In genomic region chr11:43473635-43474224, GRCm38 (mm10) we compare ENCODE assay signal across 9 mouse cellular contexts. TPM values are rescaled to one million over a fixed set of nuclear protein-coding genes. Genes with fewer than 3 reads are reported as not detected.
DNase-seq lines count a peak whose midpoint lies in the region; ATAC-seq and TF ChIP-seq lines count a peak whose summit lies in the region.
"Had no signal": no experiment of that assay in that cellular context is flagged by ENCODE, and none has a peak within 500 bp of the region (broad histone marks: within the 10 kb centered on the region; RNA-seq: fewer than 3 reads in every experiment).

No protein-coding gene starts in this region.

- peak; percentile 3 for DNase-seq in kidney, postnatal 10 days
- no peak for DNase-seq in kidney, postnatal 36 days
- no peak for DNase-seq in midbrain, postnatal 0 days (ENCODE audit: low spot score)
- no peak for DNase-seq in thymus, postnatal 0 days (ENCODE audit: low spot score)
- no peak for DNase-seq in spleen, adult 18-20 months
- no peak for DNase-seq in urinary bladder, postnatal 25 days (ENCODE audit: low spot score)

- H3K9ac ChIP-seq in embryonic facial prominence, embryonic 15.5 days = no peak overlapping the region; the same call in 1 of the 2 replicates
- peak overlapping the region; percentile 58 for H3K9ac ChIP-seq in hindbrain, embryonic 16.5 days (ENCODE audit: low read depth, low read length)
- no peak overlapping the region for H3K9ac ChIP-seq in midbrain, postnatal 0 days (replicated peaks; ENCODE audit: low read length, poor library complexity, severe bottlenecking)

- WGBS in embryonic facial prominence, embryonic 15.5 days = 44% methylated on average over 15 of the region's 15 CpGs
- 50% methylated on average over 15 of the region's 15 CpGs for WGBS in hindbrain, embryonic 16.5 days
- WGBS in midbrain, postnatal 0 days = 44% methylated on average over 15 of the region's 15 CpGs

- H3K27me3 ChIP-seq in embryonic facial prominence, embryonic 15.5 days = no peaks in the 10 kb centered on the region
- H3K27me3 ChIP-seq in hindbrain, embryonic 16.5 days (replicated peaks; ENCODE audit: control insufficient read depth, insufficient read depth, low read length) = no peaks in the 10 kb centered on the region
- no peaks in the 10 kb centered on the region for H3K27me3 ChIP-seq in midbrain, postnatal 0 days (ENCODE audit: insufficient read depth, low read length)

- no peak for TF ChIP-seq CTCF in midbrain, postnatal 0 days (IDR thresholded peaks at IDR 0.05)

- peak overlapping the region; percentile 59 for H3K4me2 ChIP-seq in embryonic facial prominence, embryonic 15.5 days (replicated peaks)
- H3K4me2 ChIP-seq in hindbrain, embryonic 16.5 days (ENCODE audit: low read length) = peak overlapping the region; percentile 78
- H3K4me2 ChIP-seq in midbrain, postnatal 0 days (ENCODE audit: low read depth, low read length, poor library complexity, severe bottlenecking) = peak overlapping the region; percentile 55

- peaks cover 14% of the 10 kb centered on the region for H3K4me1 ChIP-seq in embryonic facial prominence, embryonic 15.5 days
- peaks cover 12% of the 10 kb centered on the region for H3K4me1 ChIP-seq in hindbrain, embryonic 16.5 days (ENCODE audit: control insufficient read depth, insufficient read depth, low read depth, low read length)
- peaks cover 3% of the 10 kb centered on the region; the same call in 1 of the 2 replicates for H3K4me1 ChIP-seq in midbrain, postnatal 0 days (ENCODE audit: insufficient read depth, low read length)

- H3K27ac ChIP-seq in embryonic facial prominence, embryonic 15.5 days (replicated peaks) = no peak overlapping the region; the same call in 1 of the 2 replicates
- H3K27ac ChIP-seq in hindbrain, embryonic 16.5 days (ENCODE audit: low read depth, low read length) = no peak overlapping the region
- H3K27ac ChIP-seq in midbrain, postnatal 0 days (ENCODE audit: low read depth, low read length) = no peak overlapping the region
- H3K27ac ChIP-seq: macrophage had no signal

- no peaks in the 10 kb centered on the region for H3K36me3 ChIP-seq in embryonic facial prominence, embryonic 15.5 days
- no peaks in the 10 kb centered on the region for H3K36me3 ChIP-seq in hindbrain, embryonic 16.5 days (ENCODE audit: control insufficient read depth, insufficient read depth, low read length)
- no peaks in the 10 kb centered on the region for H3K36me3 ChIP-seq in midbrain, postnatal 0 days (ENCODE audit: insufficient read depth, low read length)

- no peak for ATAC-seq in embryonic facial prominence, embryonic 15.5 days (ENCODE audit: insufficient number of reproducible peaks, low FRiP score, low TSS enrichment, low read depth)
- peak; percentile 58 for ATAC-seq in hindbrain, embryonic 16.5 days
- peak; percentile 41; the same call in 1 of the 2 replicates for ATAC-seq in midbrain, postnatal 0 days (ENCODE audit: low FRiP score)

- H3K4me3 ChIP-seq in embryonic facial prominence, embryonic 15.5 days (replicated peaks) = peak overlapping the region; percentile 39
- peak overlapping the region; percentile 42 for H3K4me3 ChIP-seq in hindbrain, embryonic 16.5 days (ENCODE audit: low read length)
- peak overlapping the region; percentile 27 for H3K4me3 ChIP-seq in midbrain, postnatal 0 days (ENCODE audit: low read depth, low read length)

- no peaks in the 10 kb centered on the region for H3K9me3 ChIP-seq in embryonic facial prominence, embryonic 15.5 days (replicated peaks)
- H3K9me3 ChIP-seq in hindbrain, embryonic 16.5 days (ENCODE audit: control insufficient read depth, low read length) = no peaks in the 10 kb centered on the region
- no peaks in the 10 kb centered on the region for H3K9me3 ChIP-seq in midbrain, postnatal 0 days (ENCODE audit: low read length)

RNA-seq across cellular contexts. Expression of gene C1qtnf2, which starts 0.3 kb away (rescaled TPM):
- 30.4 and 38.4 TPM in 2 replicates for polyA plus RNA-seq in embryonic facial prominence, embryonic 15.5 days (2015; fragmentation: Nextera tagmentation; extraction: Ambion mirVana)
- polyA plus RNA-seq in hindbrain, embryonic 16.5 days (2015; fragmentation: Nextera tagmentation; extraction: Ambion mirVana) = 15.5 and 16.6 TPM in 2 replicates
- 15.0 and 15.9 TPM in 2 replicates for total RNA-seq in midbrain, postnatal 0 days (2014; rRNA removed)
- 21.4 and 22.4 TPM in 2 replicates for polyA plus RNA-seq in midbrain, postnatal 0 days (2015; fragmentation: Nextera tagmentation; extraction: Ambion mirVana)
- polyA plus RNA-seq in thymus, postnatal 0 days (2015; fragmentation: Nextera tagmentation; extraction: Ambion mirVana) = 5.3 and 5.6 TPM in 2 replicates
- polyA plus RNA-seq: macrophage had no signal

RNA-seq across cellular contexts. Expression of gene Slu7, which starts 40.2 kb away (rescaled TPM):
- 56.9 and 58.5 TPM in 2 replicates for polyA plus RNA-seq in embryonic facial prominence, embryonic 15.5 days (2015; fragmentation: Nextera tagmentation; extraction: Ambion mirVana)
- 54.4 and 55.2 TPM in 2 replicates for polyA plus RNA-seq in hindbrain, embryonic 16.5 days (2015; fragmentation: Nextera tagmentation; extraction: Ambion mirVana)
- 16.5 and 21.3 TPM in 2 replicates for total RNA-seq in midbrain, postnatal 0 days (2014; rRNA removed)
- 55.4 and 58.3 TPM in 2 replicates for polyA plus RNA-seq in midbrain, postnatal 0 days (2015; fragmentation: Nextera tagmentation; extraction: Ambion mirVana)
- 66.2 and 71.7 TPM in 2 replicates for polyA plus RNA-seq in thymus, postnatal 0 days (2015; fragmentation: Nextera tagmentation; extraction: Ambion mirVana)

RNA-seq across cellular contexts. Expression of gene Pttg1, which starts 47.7 kb away (rescaled TPM):
- polyA plus RNA-seq in embryonic facial prominence, embryonic 15.5 days (2015; fragmentation: Nextera tagmentation; extraction: Ambion mirVana) = 76.3 and 83.4 TPM in 2 replicates
- polyA plus RNA-seq in hindbrain, embryonic 16.5 days (2015; fragmentation: Nextera tagmentation; extraction: Ambion mirVana) = 51.0 and 56.3 TPM in 2 replicates
- 51.9 TPM in 2 replicates for total RNA-seq in midbrain, postnatal 0 days (2014; rRNA removed)
- 74.3 and 79.3 TPM in 2 replicates for polyA plus RNA-seq in midbrain, postnatal 0 days (2015; fragmentation: Nextera tagmentation; extraction: Ambion mirVana)
- 112 and 114 TPM in 2 replicates for polyA plus RNA-seq in thymus, postnatal 0 days (2015; fragmentation: Nextera tagmentation; extraction: Ambion mirVana)

RNA-seq across cellular contexts. Expression of gene Ccnjl, which starts 54.9 kb away (rescaled TPM):
- polyA plus RNA-seq in embryonic facial prominence, embryonic 15.5 days (2015; fragmentation: Nextera tagmentation; extraction: Ambion mirVana) = 10.9 and 12.0 TPM in 2 replicates
- 7.1 and 10.7 TPM in 2 replicates for polyA plus RNA-seq in hindbrain, embryonic 16.5 days (2015; fragmentation: Nextera tagmentation; extraction: Ambion mirVana)
- total RNA-seq in midbrain, postnatal 0 days (2014; rRNA removed) = 2.2 and 4.4 TPM in 2 replicates
- 3.1 and 3.2 TPM in 2 replicates for polyA plus RNA-seq in midbrain, postnatal 0 days (2015; fragmentation: Nextera tagmentation; extraction: Ambion mirVana)
- 6.4 and 8.5 TPM in 2 replicates for polyA plus RNA-seq in thymus, postnatal 0 days (2015; fragmentation: Nextera tagmentation; extraction: Ambion mirVana)
